Mouse (Mus musculus) MEL (cell line): ENCODE results near the gene Opa3. TPM values are rescaled to one million over a fixed set of nuclear protein-coding genes. Genes with fewer than 3 reads are reported as not detected.

Experiments
- DNase-seq: peaks from one replicate; pipeline ENCODE4 v3.0.0; 2011; ENCODE audit warnings: low read depth, low spot score
- H3K27ac ChIP-seq: 2 replicates; pipeline ENCODE4 v1.5.1; 2012; ENCODE audit warnings: low read depth, mild to moderate bottlenecking, control low read depth, low read length, moderate library complexity; ENCODE audit not compliant: control insufficient read depth
- H3K27me3 ChIP-seq, 2 experiments: fragments of 150-350 bp in 1 of 2; sonication (generic) in 1 of 2; 2 replicates each; pipeline ENCODE4 v1.6.1; 2012; ENCODE audit warnings: low read length in 2 of 2, mild to moderate bottlenecking in 2 of 2, improper control_type of control experiment in 1 of 2, moderate library complexity in 1 of 2; ENCODE audit not compliant: insufficient read depth in 2 of 2, control insufficient read depth in 1 of 2
- H3K36me3 ChIP-seq, 2 experiments: 2 replicates each; pipeline ENCODE4 v1.6.1; 2012 to 2014; ENCODE audit warnings: low read length in 2 of 2, improper control_type of control experiment in 1 of 2, inconsistent platforms in 1 of 2, mild to moderate bottlenecking in 1 of 2; ENCODE audit not compliant: insufficient read depth in 2 of 2, control insufficient read depth in 1 of 2
- H3K4me1 ChIP-seq, 2 experiments: fragments of 150-350 bp in 1 of 2; sonication (generic) in 1 of 2; 2 replicates each; pipeline ENCODE4 v1.6.1; 2012; ENCODE audit warnings: low read length in 2 of 2, improper control_type of control experiment in 1 of 2, mild to moderate bottlenecking in 1 of 2; ENCODE audit not compliant: insufficient read depth in 2 of 2, control insufficient read depth in 1 of 2
- H3K4me3 ChIP-seq, 2 experiments: fragments of 150-350 bp in 1 of 2; sonication (generic) in 1 of 2; 2 replicates each; pipeline ENCODE4 v1.5.1; 2012; ENCODE audit warnings: low read depth in 2 of 2, low read length in 2 of 2, mild to moderate bottlenecking in 2 of 2, moderate library complexity in 2 of 2, control low read depth in 1 of 2, improper control_type of control experiment in 1 of 2; ENCODE audit not compliant: control insufficient read depth in 1 of 2, insufficient read depth in 1 of 2
- H3K79me2 ChIP-seq: 2 replicates; pipeline ENCODE4 v1.6.1; 2012; ENCODE audit warnings: mild to moderate bottlenecking, low read length, moderate library complexity; ENCODE audit not compliant: control insufficient read depth, poor library complexity, insufficient read depth
- H3K9ac ChIP-seq: 2 replicates; pipeline ENCODE4 v1.6.1; 2012; ENCODE audit warnings: low read depth, mild to moderate bottlenecking, control low read depth, low read length, moderate library complexity; ENCODE audit not compliant: control insufficient read depth, poor library complexity, severe bottlenecking
- H3K9me3 ChIP-seq: fragments of 150-350 bp; sonication (generic); replicated peaks from 2 replicates; pipeline ENCODE4 v1.6.1; 2012; ENCODE audit warnings: mild to moderate bottlenecking, low read length, improper control_type of control experiment, moderate library complexity; ENCODE audit not compliant: insufficient read depth
- ELF1 ChIP-seq: IDR thresholded peaks from 2 replicates; pipeline ENCODE4 v1.6.1; 2014; ENCODE audit warnings: low read depth, mild to moderate bottlenecking, inconsistent platforms, low read length, improper control_type of control experiment, moderate library complexity
- EP300 ChIP-seq, 2 experiments: IDR thresholded peaks; 2 replicates each; pipeline ENCODE4 v1.6.1; 2011; ENCODE audit warnings: improper control_type of control experiment in 2 of 2, low read length in 2 of 2, low read depth in 1 of 2, mild to moderate bottlenecking in 1 of 2
- ETS1 ChIP-seq: IDR thresholded peaks from 2 replicates; pipeline ENCODE4 v1.6.1; 2012; ENCODE audit warnings: low read depth, mild to moderate bottlenecking, inconsistent platforms, low read length, improper control_type of control experiment, moderate library complexity
- GABPA ChIP-seq: IDR thresholded peaks from 2 replicates; pipeline ENCODE4 v1.6.1; 2012; ENCODE audit warnings: low read depth, mild to moderate bottlenecking, inconsistent platforms, low read length, improper control_type of control experiment, moderate library complexity
- GATA1 ChIP-seq: IDR thresholded peaks from 2 replicates; pipeline ENCODE4 v1.6.1; 2011; ENCODE audit warnings: low read depth, low read length, improper control_type of control experiment
- HCFC1 ChIP-seq: IDR thresholded peaks from 2 replicates; pipeline ENCODE4 v1.6.1; 2012; ENCODE audit warnings: low read depth, mild to moderate bottlenecking, inconsistent platforms, low read length, improper control_type of control experiment, moderate library complexity
- KAT2A ChIP-seq: conservative IDR thresholded peaks from 2 replicates; pipeline ENCODE4 v1.6.1; 2012; ENCODE audit warnings: low read depth, low read length, improper control_type of control experiment, inconsistent platforms
- MAZ ChIP-seq: IDR thresholded peaks from 2 replicates; pipeline ENCODE4 v1.6.1; 2012; ENCODE audit warnings: low read depth, mild to moderate bottlenecking, inconsistent platforms, low read length, improper control_type of control experiment
- MXI1 ChIP-seq: IDR thresholded peaks from 2 replicates; pipeline ENCODE4 v1.6.1; 2011; ENCODE audit warnings: mild to moderate bottlenecking, low read depth, low read length, improper control_type of control experiment
- MYC ChIP-seq: IDR thresholded peaks from 2 replicates; pipeline ENCODE4 v1.6.1; 2011; ENCODE audit warnings: low read depth, mild to moderate bottlenecking, low read length, improper control_type of control experiment, moderate library complexity
- NELFE ChIP-seq: IDR thresholded peaks from 2 replicates; pipeline ENCODE4 v1.6.1; 2011; ENCODE audit warnings: low read depth, low read length, improper control_type of control experiment
- POLR2A ChIP-seq, 2 experiments: IDR thresholded peaks; 2 replicates each; pipeline ENCODE4 v1.6.1; 2011 to 2012; ENCODE audit warnings: low read length in 2 of 2, mild to moderate bottlenecking in 2 of 2, control low read depth in 1 of 2, improper control_type of control experiment in 1 of 2, low read depth in 1 of 2, moderate library complexity in 1 of 2; ENCODE audit not compliant: control insufficient read depth in 1 of 2, insufficient read depth in 1 of 2, poor library complexity in 1 of 2
- POLR2AphosphoS2 ChIP-seq: IDR thresholded peaks from 2 replicates; pipeline ENCODE4 v1.6.1; 2011; ENCODE audit warnings: low read length, improper control_type of control experiment
- POLR2AphosphoS5 ChIP-seq: IDR thresholded peaks from 2 replicates; pipeline ENCODE4 v1.6.1; 2012; ENCODE audit warnings: low read depth, borderline replicate concordance, mild to moderate bottlenecking, inconsistent platforms, low read length, moderate library complexity, mixed read lengths
- SIN3A ChIP-seq: IDR thresholded peaks from 2 replicates; pipeline ENCODE4 v1.6.1; 2012; ENCODE audit warnings: low read length, improper control_type of control experiment, inconsistent platforms
- TBP ChIP-seq: IDR thresholded peaks from 2 replicates; pipeline ENCODE4 v1.8.0; 2011; ENCODE audit warnings: low read depth, low read length, improper control_type of control experiment
- TCF12 ChIP-seq: IDR thresholded peaks from 2 replicates; pipeline ENCODE4 v1.6.1; 2014; ENCODE audit warnings: low read depth, mild to moderate bottlenecking, inconsistent platforms, low read length, improper control_type of control experiment, moderate library complexity
- UBTF ChIP-seq: IDR thresholded peaks from 2 replicates; pipeline ENCODE4 v1.6.1; 2012; ENCODE audit warnings: low read depth, mild to moderate bottlenecking, inconsistent platforms, low read length, improper control_type of control experiment, moderate library complexity, borderline replicate concordance; ENCODE audit not compliant: insufficient read depth
- ZC3H11A ChIP-seq: IDR thresholded peaks from 2 replicates; pipeline ENCODE4 v1.6.1; 2012; ENCODE audit warnings: low read depth, mild to moderate bottlenecking, inconsistent platforms, low read length, improper control_type of control experiment
- ZKSCAN1 ChIP-seq: IDR thresholded peaks from 2 replicates; pipeline ENCODE4 v1.6.1; 2012; ENCODE audit warnings: low read depth, mild to moderate bottlenecking, inconsistent platforms, low read length, improper control_type of control experiment, moderate library complexity
- ZMIZ1 ChIP-seq: IDR thresholded peaks from 2 replicates; pipeline ENCODE4 v1.6.1; 2012; ENCODE audit warnings: low read depth, mild to moderate bottlenecking, inconsistent platforms, low read length, improper control_type of control experiment, moderate library complexity
- ZNF384 ChIP-seq: IDR thresholded peaks from 2 replicates; pipeline ENCODE4 v1.6.1; 2012; ENCODE audit warnings: low read depth, mild to moderate bottlenecking, inconsistent platforms, low read length, improper control_type of control experiment
- polyA plus RNA-seq, 2 experiments: library from polyadenylated mRNA; stranded (reverse) in 1 of 2; unstranded in 1 of 2; fragments of >175 nt in 1 of 2; fragments of >200 nt in 1 of 2; gene quantifications; 2 replicates each; pipeline versions ENCODE4 v1.2.1 to v1.2.4; 2012; ENCODE audit warnings: low replicate concordance in 2 of 2, low read depth in 1 of 2; ENCODE audit not compliant: insufficient read length in 2 of 2, insufficient read depth in 1 of 2, missing spikeins in 1 of 2
- total RNA-seq: library from RNA; depleted of rRNA; stranded (reverse); fragments of 300-350 nt; gene quantifications from 2 replicates; pipeline ENCODE4 v1.2.3, GENCODE M21; 2012

The Opa3 gene
- total and polyA plus RNA-seq, 3 experiments, result 18.5 to 85.4 (median 37.2) TPM

DNA sequence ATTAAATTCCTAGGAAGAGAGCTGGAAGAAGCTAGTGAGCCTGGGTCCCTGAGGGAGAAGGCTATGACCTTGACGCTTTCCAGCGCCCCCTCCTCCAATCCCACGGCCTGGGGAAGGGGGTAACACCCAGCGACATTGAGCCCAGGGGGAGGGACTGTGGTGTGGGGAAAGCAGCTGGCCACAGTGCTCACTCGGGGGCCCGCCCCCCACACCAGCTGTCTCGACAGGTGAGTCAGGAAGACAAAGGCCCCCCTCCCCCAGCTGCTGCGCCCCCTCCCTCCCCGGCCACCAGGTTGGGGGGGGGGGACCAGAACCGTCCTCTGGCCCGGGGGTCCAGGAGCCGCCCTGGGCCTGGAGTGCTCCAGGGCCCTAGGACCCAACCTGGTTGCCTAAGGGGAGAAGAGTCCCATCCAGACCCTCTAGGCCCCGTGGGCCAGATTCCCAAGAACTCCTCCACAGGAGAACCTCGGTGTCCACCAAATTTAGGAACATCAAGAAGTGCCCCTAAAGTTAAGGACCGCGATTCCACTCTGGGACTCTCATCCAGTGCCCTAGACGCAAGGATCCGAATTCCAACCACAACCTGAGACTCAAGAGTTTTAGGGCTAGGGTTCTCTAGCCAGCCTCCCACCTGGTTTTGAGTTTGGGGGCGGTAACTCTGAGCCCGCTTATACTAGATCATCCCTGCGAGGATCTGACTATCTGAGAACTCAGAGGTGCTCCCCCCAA is 42.5 kb downstream of the Opa3 start (continued):
- TF ChIP-seq POLR2AphosphoS5, result no peak

DNA sequence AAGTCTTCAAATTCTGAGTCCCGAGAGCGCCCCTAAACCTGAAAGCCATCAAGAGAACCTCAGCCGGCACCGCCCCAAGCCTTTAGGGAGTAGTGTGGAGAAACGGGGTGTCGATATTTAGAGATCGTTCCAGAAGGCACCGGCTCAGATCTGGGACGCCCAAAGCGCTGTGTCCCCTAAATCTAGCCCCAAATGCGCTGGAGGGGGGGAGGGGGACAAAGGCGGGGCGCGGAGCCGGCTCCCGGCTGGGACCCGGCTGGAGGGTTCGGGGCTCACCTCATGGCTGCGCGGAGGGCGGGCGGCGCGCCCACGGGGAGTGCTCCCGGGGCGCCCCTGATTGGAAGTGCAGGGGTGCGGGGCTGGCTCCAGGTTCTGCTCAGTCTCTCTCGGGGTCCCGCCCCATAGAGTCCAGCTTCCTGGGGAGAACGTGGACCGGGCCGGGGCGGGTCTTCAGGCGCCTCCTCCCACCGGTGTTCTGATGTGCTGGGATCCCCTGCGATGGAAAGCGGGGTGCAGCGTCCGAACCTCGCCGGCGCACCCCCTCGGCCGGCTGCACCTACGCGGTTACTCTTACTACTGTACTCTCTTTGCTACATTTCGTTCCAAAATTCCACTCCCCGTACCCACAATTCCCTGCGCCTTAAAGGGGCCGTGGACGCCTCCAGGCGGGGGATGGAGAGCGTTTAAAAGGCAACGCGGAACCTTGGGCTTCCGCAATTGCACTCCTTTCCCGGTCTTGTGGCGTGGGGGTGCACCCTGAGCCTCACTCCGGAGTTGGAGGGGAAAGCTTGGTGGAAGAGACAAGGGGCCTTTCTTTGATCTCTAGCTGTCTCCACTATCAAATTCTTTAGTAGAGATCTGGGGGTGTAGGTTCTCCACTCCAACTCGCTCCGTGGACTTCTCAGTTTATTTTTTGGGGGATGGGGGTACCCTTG is 43.4 kb downstream of the Opa3 start, which contains the start of gene Vasp:
Gene Vasp, minus strand, starts transcription at position 580 of the 935 bp plus-strand sequence.
- Histone ChIP-seq H3K4me3 (peak within 1 kb of the TSS; percentile 94 to 96), H3K9me3 (no peaks in the 10 kb centered on the region), H3K9ac (peak within 1 kb of the TSS; percentile 89), H3K79me2 (peaks cover 40% of the 10 kb centered on the region), H3K4me1 (peaks cover 1 to 21% of the 10 kb centered on the region in 2 experiments; a peak in 3 of 4 replicates), H3K36me3 (peaks cover 0 to 15% of the 10 kb centered on the region in 2 experiments; a peak in 2 of 4 replicates), H3K27me3 (no peaks in the 10 kb centered on the region), H3K27ac (peak within 1 kb of the TSS; percentile 99)
- TF ChIP-seq MAZ (peak; percentile 13; the same call in 1 of the 2 replicates), MXI1 (peak; percentile 74), KAT2A (peak; percentile 59; the same call in 1 of the 2 replicates), ZMIZ1 (peak; percentile 62; the same call in 1 of the 2 replicates), ZC3H11A (no peak), POLR2AphosphoS2 (peak; percentile 85), TCF12 (peak; percentile 54; the same call in 1 of the 2 replicates), SIN3A (peak; percentile 92), MYC (peak; percentile 60), UBTF (peak; percentile 75; the same call in 1 of the 2 replicates), ETS1 (peak; percentile 52), POLR2A (IDR thresholded peaks at IDR 0.05; ENCODE audit: control insufficient read depth in 1 of 2, insufficient read depth in 1 of 2, low read depth in 1 of 2, low read length in 2 of 2, poor library complexity in 1 of 2) (peak; percentile 86 to 89), NELFE (peak; percentile 73), ZKSCAN1 (no peak), TBP (peak; percentile 94), GATA1 (no peak), ZNF384 (no peak), HCFC1 (peak; percentile 84), EP300 (IDR thresholded peaks at IDR 0.05; ENCODE audit: low read depth in 1 of 2, low read length in 2 of 2) (0 out of 4 replicates have a peak, but pooled peaks of 1 of the 2 experiments have one; percentile 29), GABPA (no peak), ELF1 (peak; percentile 81)
- DNase-seq, result peak; percentile 94
